Mouse (Mus musculus) spleen, adult 2 months (tissue): ENCODE measurements around the gene Map3k9.

Experiments
- CTCF ChIP-seq: fragments of 200-500 bp; IDR thresholded peaks from 2 replicates; pipeline ENCODE4 v1.5.1; 2011; ENCODE audit warnings: mild to moderate bottlenecking, inconsistent platforms; ENCODE audit not compliant: insufficient read depth, insufficient read length, insufficient replicate concordance; ENCODE audit errors: extremely low read depth
- POLR2A ChIP-seq: fragments of 200-500 bp; IDR thresholded peaks from 2 replicates; pipeline ENCODE4 v1.6.1; 2011; ENCODE audit warnings: low read depth, low read length, inconsistent platforms

- TF ChIP-seq POLR2A: no peak
- TF ChIP-seq CTCF: no peak
Observed at GRCm38 (mm10) chr12:81787262-81787661, 6.3 kb upstream of the Map3k9 start.
